Mouse (Mus musculus): Measurements from ENCODE around the gene Vmn1r217. TPM values are rescaled to one million over a fixed set of nuclear protein-coding genes. Genes with fewer than 3 reads are reported as not detected.
"Not testable (repeated sequence)": the region's sequence is repeated elsewhere in the genome, so short reads cannot be mapped to it uniquely, and the experiment has no call there.

The Vmn1r217 gene
- total RNA-seq (2021), result not detected
- long read RNA-seq, experiment 1, result 0 reads
- long read RNA-seq, experiment 2, result 0 reads

DNA sequence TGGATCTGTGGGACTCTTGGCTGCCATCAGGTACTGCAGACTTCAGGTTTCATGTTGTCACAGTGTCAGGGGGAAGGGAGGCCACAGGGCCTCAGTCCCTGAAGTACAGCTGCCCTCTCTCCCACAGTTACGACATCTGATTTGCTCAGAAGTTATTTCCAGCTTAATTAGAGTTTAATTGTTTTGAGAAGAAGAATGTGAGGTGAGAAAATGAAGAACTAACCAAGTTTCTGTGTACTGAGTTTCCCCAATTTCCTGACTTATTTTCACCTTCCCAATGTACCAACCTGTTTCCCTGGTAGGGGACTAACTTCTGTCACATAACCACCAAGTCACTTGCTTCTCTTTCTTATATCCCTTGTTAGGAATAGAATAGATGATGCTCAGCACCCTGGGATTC, at the start of gene Vmn1r217:
TSS of gene Vmn1r217 (minus strand) at position 101 of the 400 bp plus-strand sequence.
- not testable (repeated sequence) for DNase-seq

DNA sequence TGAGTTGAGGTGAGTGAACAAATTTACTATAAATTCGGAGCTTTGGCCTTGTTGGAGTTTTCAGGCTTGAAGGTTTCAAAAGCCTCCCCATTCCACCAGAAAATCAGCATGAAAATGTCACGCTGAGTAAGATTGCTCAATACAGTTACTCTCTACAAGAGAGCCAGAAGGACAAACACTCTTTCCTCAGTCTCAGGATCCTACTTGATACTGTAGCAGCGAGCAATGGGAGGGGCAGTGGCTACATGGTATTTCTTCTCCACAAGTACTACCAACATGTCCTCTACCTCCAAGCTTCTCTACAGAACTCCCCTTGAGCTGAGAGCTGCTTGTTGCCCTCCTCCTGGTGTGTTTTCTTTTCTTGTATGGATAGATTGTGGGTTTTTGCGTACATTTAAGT, 48.4 kb upstream of the Vmn1r217 start:
- not testable (repeated sequence) for DNase-seq

DNA sequence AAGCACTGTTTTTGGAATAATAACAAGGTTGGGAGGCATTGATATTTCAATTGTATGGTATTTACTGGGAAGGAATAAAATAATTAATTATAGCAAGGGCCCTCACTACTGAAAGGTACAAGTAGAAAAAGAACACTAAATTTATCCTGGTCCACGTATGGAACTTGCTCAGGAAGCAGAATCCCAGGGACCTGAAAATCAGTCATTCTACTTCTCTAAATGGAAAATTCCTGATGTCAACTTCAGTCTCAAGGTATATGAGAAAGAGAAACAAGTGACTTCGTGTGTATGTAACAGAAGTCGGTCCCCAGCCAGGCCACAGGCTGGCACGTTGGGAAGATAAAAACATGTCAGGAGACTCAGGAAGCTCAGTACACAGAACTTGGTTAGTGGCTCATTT, 41.0 kb upstream of the Vmn1r217 start, which contains the start of gene Vmn1r219:
TSS of gene Vmn1r219 (plus strand) at position 301 of the 400 bp plus-strand sequence.
- no peak for DNase-seq

DNA sequence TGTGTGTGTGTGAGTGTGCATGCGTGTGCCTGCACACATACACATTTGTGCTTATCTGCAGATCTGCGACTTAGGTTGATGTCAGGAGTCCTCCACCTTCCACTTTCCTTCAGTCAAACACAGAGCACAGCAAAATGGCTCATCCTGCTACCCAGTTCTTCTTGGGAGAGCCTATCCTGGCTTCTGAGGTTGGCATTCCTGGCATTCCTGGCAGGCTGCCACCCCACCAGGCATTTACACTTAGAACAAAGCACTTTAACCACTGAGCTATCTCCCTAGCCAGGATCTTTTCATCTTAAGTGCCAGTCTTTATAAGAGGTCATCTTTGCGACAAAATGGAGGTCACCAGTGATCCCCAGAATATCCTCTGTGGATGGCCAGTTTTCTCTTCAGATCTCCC, 39.8 kb upstream of the Vmn1r217 start:
- no peak for DNase-seq

DNA sequence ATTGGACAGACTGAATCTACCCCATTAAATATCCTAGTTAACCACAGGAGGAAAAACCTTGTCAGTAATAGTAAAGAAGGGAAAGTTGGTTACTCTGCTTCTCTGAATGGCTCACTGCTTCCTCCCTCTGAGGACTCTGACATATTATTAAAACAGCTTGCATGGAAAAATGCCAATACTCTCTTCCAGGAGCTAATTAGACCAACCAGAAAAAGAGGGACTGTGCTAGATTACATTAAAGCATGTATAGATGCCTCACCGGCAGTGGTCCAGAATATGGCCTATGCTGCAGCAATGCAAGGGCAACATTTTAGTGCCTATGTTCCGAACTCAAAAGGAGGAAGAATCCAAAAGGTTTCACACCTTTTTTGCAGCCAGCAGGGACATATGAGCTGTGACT, 20.9 kb upstream of the Vmn1r217 start:
- DNase-seq, result no peak

DNA sequence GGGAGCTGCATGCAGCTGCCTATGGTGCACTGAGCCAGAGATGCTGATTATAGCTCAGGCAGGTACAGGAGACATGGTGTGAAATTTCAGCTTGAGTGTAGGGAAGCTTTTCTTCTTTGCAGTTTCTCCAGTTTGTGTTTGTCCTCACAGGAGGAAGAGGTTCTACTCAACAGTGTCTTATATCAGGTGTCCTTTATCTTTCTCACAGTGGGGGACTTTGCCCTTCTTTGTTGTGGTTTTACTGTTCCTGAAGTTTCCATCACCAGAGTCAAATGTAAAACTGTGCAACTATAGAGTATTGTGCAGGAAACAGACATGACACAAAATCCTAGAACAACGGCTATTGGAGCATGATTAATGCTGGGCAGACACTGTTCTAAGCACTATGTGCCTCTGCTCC, 15.5 kb upstream of the Vmn1r217 start:
- no peak for DNase-seq

DNA sequence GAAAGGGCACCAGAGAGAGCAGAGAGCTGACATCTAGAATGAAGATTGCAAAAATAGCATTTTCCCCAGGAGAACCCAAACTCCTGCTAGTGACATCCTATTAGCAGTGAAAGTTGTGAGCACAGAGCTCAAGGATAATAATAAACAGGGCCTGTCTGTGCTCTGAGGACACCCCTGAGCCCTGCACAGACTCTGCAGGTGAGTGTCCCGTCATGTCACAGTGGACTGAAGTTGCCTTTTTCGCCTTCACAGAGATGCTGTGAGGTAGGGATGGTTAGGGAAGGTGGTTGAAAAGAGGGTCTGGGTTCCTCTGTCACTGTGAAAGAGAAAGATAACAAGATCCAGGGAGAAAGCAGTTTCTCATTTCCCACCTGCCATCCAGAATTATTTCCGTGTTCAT, 15.1 kb upstream of the Vmn1r217 start, which contains the start of gene Vmn1r218:
TSS of gene Vmn1r218 (plus strand) at position 57 of the 400 bp plus-strand sequence.
- DNase-seq, result no peak

DNA sequence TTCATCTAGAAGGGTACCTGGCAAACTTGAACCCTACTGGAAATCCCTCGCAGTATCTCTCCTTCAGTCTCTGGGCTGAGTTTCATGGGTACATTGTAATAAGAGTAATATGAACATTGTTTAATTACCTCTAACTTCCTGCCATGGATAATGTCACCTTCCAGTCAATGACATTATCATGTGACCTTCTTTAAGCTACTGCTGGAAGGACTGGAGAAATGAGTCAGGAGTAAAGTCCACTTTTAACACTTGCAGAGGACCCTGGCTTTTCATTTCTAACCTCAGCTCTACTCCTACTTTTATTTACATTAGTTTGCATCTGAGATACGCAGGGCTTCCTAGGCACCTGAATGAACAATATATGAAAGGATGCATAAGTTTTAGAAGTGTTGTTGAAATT, 2.6 kb upstream of the Vmn1r217 start:
- no peak for DNase-seq

DNA sequence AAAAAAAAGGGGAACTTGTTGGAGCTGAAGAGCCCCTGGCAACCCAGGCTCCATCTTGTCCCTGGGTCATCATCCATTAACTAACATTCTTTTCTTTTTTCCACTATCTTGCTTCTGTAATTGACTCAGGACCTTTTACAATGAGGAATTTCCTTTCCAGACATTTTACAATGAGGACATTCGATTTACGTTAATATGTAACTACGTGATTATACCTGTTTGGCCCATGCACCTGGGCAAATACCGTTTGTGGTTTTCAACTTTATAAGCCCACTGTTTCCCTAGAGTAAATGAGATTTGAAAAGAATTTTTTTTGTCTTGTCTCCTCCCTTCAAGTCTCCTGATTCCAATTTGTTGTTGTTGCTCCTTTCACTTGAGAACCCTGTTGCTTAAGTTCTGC, 23.6 kb downstream of the Vmn1r217 start:
- DNase-seq, result no peak

DNA sequence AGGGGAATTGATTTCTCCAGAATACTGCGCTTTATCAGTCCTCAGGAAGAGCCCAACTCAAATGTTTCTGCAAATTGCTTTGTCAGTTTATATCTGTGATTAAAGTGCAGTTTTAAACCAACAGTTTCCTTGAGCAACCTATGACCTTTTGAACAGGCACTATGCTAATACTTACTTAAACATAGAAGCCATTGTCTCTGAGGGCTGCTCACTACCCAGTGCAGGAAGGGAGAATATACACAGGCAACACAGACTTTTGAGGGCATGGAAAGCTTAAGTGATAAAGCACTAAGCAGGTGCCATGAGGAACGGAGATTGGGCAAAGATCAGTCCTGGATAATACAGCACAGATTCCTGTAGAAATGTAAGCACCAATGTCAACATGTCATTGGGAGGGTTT, 48.7 kb downstream of the Vmn1r217 start:
- no peak for DNase-seq

DNA sequence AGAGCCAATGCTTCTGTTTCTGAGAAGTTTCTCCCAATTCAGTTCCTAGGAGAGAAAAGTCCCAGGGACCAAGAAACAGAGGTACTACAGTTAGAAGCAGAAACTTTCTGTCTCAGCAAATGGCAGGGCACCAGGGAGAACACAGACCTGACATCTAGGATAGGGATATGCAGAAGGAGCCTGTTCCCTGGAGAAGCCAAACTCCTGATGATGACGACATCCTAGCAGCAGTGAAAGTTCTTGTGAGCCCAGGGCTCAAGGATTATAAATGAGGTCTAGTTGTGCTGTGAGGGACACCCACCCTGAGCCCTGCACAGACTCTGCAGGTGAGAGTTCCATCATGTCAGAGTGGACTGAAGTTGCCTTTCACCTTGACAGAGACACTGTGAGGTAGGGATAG, 50.3 kb downstream of the Vmn1r217 start, which contains the start of gene Vmn1r215:
TSS of gene Vmn1r215 (plus strand) at position 301 of the 400 bp plus-strand sequence.
- DNase-seq, result no peak

DNA sequence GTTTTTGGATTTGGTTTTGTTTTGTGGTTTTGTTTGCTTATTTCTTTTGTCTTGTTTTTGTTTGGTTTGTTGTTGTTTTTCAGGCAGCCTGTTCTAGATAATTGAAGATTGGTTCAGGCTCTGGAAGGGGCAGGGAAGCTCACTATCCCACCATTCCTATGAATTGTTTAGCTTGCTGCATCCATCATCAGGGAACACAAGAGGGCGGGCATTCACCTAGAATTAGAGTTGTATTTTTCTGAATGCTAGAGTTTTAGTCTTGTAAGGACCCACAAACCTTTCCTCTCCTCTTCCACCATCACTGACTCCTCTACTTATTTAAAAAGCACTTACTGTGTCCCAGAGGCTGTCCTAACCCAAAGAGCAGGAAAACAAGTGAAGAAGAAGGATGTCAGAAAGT, 60.2 kb downstream of the Vmn1r217 start:
- no peak for DNase-seq

Other genes starting within 250 kb of the Vmn1r217 start
- not detected for gene Vmn1r212, start 234.0 kb downstream of the Vmn1r217 start, total RNA-seq (2021)
- not detected for gene Vmn1r213, start 110.6 kb downstream of the Vmn1r217 start, total RNA-seq (2021)
- gene Vmn1r214, start 87.8 kb downstream of the Vmn1r217 start, total RNA-seq (2021), result not detected
- gene Vmn1r215, start 50.2 kb downstream of the Vmn1r217 start, total RNA-seq (2021), result not detected
- not detected for gene Vmn1r218, start 14.9 kb upstream of the Vmn1r217 start, total RNA-seq (2021)
- gene Vmn1r219, start 41.1 kb upstream of the Vmn1r217 start, total RNA-seq (2021), result not detected
- not detected for gene Vmn1r220, start 69.7 kb upstream of the Vmn1r217 start, total RNA-seq (2021)
- gene Vmn1r221, start 95.9 kb upstream of the Vmn1r217 start, total RNA-seq (2021), result not detected
- gene Vmn1r222, start 117.7 kb upstream of the Vmn1r217 start, total RNA-seq (2021), result not detected
- gene Vmn1r223, start 128.9 kb upstream of the Vmn1r217 start, total RNA-seq (2021), result not detected

Measured in adrenal gland, postnatal 10 days (tissue).